Mouse (Mus musculus): ENCODE measurements around the gene Yy1.

DNA sequence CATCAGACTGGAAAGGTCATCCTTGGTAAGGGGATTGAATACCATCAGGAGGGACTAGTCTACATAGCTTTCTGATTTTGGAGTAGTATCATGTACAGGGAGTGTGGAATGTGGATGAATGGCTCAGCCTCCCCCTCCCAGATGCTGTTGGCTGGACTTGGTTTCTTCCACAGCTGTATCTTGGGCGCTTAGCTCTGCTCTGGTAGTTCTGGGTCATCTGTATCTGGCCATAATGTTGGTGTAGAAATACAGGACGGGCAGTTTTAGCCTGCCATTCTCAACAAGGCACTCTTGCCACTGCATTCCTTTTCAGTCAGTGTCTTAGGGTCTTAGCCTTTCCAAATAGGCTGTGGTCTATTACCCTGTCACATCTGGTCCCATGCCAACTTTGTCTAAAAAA, 8.8 kb downstream of the Yy1 start:
- TF ChIP-seq CTCF (IDR thresholded peaks at IDR 0.05; ENCODE audit: control insufficient read depth, insufficient read depth, insufficient read length): no peak
- no peak for TF ChIP-seq MAX (IDR thresholded peaks at IDR 0.05)
- TF ChIP-seq USF1 (IDR thresholded peaks at IDR 0.05; ENCODE audit: low read depth): no peak
- no peak for TF ChIP-seq MYOG (IDR thresholded peaks at IDR 0.05; ENCODE audit: control insufficient read depth, extremely low read depth, insufficient read length)

Data from C2C12 (cell line).